Mouse (Mus musculus): ENCODE data around the gene 4930522L14Rik. TPM values are rescaled to one million over a fixed set of nuclear protein-coding genes. Genes with fewer than 3 reads are reported as not detected.
"Not testable (repeated sequence)": the region's sequence is repeated elsewhere in the genome, so short reads cannot be mapped to it uniquely, and the experiment has no call there.

4930522L14Rik gene
- 5.0 and 7.9 TPM in 2 replicates for polyA plus RNA-seq (2016; fragmentation: Nextera tagmentation; extraction: Ambion mirVana)

- not testable (repeated sequence) for H3K4me1 ChIP-seq; H3K27me3 ChIP-seq (ENCODE audit: insufficient read depth, poor library complexity, severe bottlenecking); H3K9me3 ChIP-seq; H3K36me3 ChIP-seq
- WGBS: under 1% methylated on average over 23 of the region's 25 CpGs
- DNase-seq (ENCODE audit: low spot score): peak; percentile 82
- H3K27ac ChIP-seq: peak within 1 kb of the TSS; percentile 81
- H3K4me3 ChIP-seq: peak within 1 kb of the TSS; percentile 67
Observed at GRCm38 (mm10) chr5:109751391-109752071, at the start of gene 4930522L14Rik. TSS of gene 4930522L14Rik (minus strand) at chr5:109751886.

- not testable (repeated sequence) for H3K27ac ChIP-seq
Observed at GRCm38 (mm10) chr5:109801466-109801865, 49.8 kb upstream of the 4930522L14Rik start.

GRCm38 (mm10) chr5:109799948-109800347, 48.3 kb upstream of the 4930522L14Rik start:
- 54% methylated on average over 2 of the region's 2 CpGs for WGBS
- DNase-seq (ENCODE audit: low spot score); H3K36me3 ChIP-seq: not testable (repeated sequence)

More at GRCm38 (mm10) chr5:109801466-109801865, 49.8 kb upstream of the 4930522L14Rik start:
- not testable (repeated sequence) for H3K27me3 ChIP-seq (ENCODE audit: insufficient read depth, poor library complexity, severe bottlenecking); H3K4me3 ChIP-seq; DNase-seq (ENCODE audit: low spot score); H3K4me1 ChIP-seq; H3K9me3 ChIP-seq; H3K36me3 ChIP-seq

GRCm38 (mm10) chr5:109797017-109797416, 45.3 kb upstream of the 4930522L14Rik start:
- not testable (repeated sequence) for H3K36me3 ChIP-seq; H3K27ac ChIP-seq; H3K9me3 ChIP-seq; H3K27me3 ChIP-seq (ENCODE audit: insufficient read depth, poor library complexity, severe bottlenecking); H3K4me1 ChIP-seq; H3K4me3 ChIP-seq; DNase-seq (ENCODE audit: low spot score)
- WGBS: 88% methylated on average over 3 of the region's 3 CpGs

More at GRCm38 (mm10) chr5:109799948-109800347, 48.3 kb upstream of the 4930522L14Rik start:
- not testable (repeated sequence) for H3K27me3 ChIP-seq (ENCODE audit: insufficient read depth, poor library complexity, severe bottlenecking); H3K27ac ChIP-seq; H3K9me3 ChIP-seq; H3K4me3 ChIP-seq; H3K4me1 ChIP-seq

GRCm38 (mm10) chr5:109795967-109796652, 44.4 kb upstream of the 4930522L14Rik start:
- peak; percentile 87 for DNase-seq (ENCODE audit: low spot score)
- peak overlapping the region; percentile 84; the same call in 1 of the 2 replicates for H3K27ac ChIP-seq
- H3K4me3 ChIP-seq: peak overlapping the region; percentile 70
- H3K4me1 ChIP-seq; H3K36me3 ChIP-seq; H3K27me3 ChIP-seq (ENCODE audit: insufficient read depth, poor library complexity, severe bottlenecking); H3K9me3 ChIP-seq: not testable (repeated sequence)
- WGBS: 2% methylated on average over 25 of the region's 25 CpGs

- not testable (repeated sequence) for DNase-seq (ENCODE audit: low spot score); H3K27me3 ChIP-seq (ENCODE audit: insufficient read depth, poor library complexity, severe bottlenecking); H3K36me3 ChIP-seq; H3K27ac ChIP-seq; H3K4me1 ChIP-seq; H3K9me3 ChIP-seq
- H3K4me3 ChIP-seq: peak overlapping the region; percentile 67
- 54% methylated on average over 4 of the region's 4 CpGs for WGBS
Observed at GRCm38 (mm10) chr5:109752073-109752780, 541 bp upstream of the 4930522L14Rik start.

- H3K36me3 ChIP-seq; H3K9me3 ChIP-seq; H3K27me3 ChIP-seq (ENCODE audit: insufficient read depth, poor library complexity, severe bottlenecking); H3K27ac ChIP-seq; H3K4me3 ChIP-seq; H3K4me1 ChIP-seq; DNase-seq (ENCODE audit: low spot score): not testable (repeated sequence)
- WGBS: 91% methylated on average over 1 of the region's 1 CpGs
Observed at GRCm38 (mm10) chr5:109745081-109745480, 6.6 kb downstream of the 4930522L14Rik start.

GRCm38 (mm10) chr5:109717341-109717740, 34.3 kb downstream of the 4930522L14Rik start:
- not testable (repeated sequence) for H3K27ac ChIP-seq; DNase-seq (ENCODE audit: low spot score); H3K4me1 ChIP-seq; H3K36me3 ChIP-seq; H3K9me3 ChIP-seq; H3K27me3 ChIP-seq (ENCODE audit: insufficient read depth, poor library complexity, severe bottlenecking); H3K4me3 ChIP-seq
- 71% methylated on average over 3 of the region's 3 CpGs for WGBS

GRCm38 (mm10) chr5:109691205-109691965, 60.3 kb downstream of the 4930522L14Rik start:
- not testable (repeated sequence) for H3K27me3 ChIP-seq (ENCODE audit: insufficient read depth, poor library complexity, severe bottlenecking); H3K36me3 ChIP-seq; H3K27ac ChIP-seq

GRCm38 (mm10) chr5:109690537-109691201, 61.0 kb downstream of the 4930522L14Rik start, which contains the start of gene 5430403G16Rik:
TSS of gene 5430403G16Rik (minus strand) at chr5:109691041.
- not testable (repeated sequence) for H3K9me3 ChIP-seq; H3K36me3 ChIP-seq; H3K27me3 ChIP-seq (ENCODE audit: insufficient read depth, poor library complexity, severe bottlenecking); H3K4me1 ChIP-seq
- H3K27ac ChIP-seq: peak within 1 kb of the TSS; percentile 86
- WGBS: under 1% methylated on average over 26 of the region's 26 CpGs
- peak within 1 kb of the TSS; percentile 76 for H3K4me3 ChIP-seq
- DNase-seq (ENCODE audit: low spot score): peak; percentile 94

More at GRCm38 (mm10) chr5:109691205-109691965, 60.3 kb downstream of the 4930522L14Rik start:
- 53% methylated on average over 5 of the region's 5 CpGs for WGBS
- not testable (repeated sequence) for H3K9me3 ChIP-seq; DNase-seq (ENCODE audit: low spot score); H3K4me1 ChIP-seq
- H3K4me3 ChIP-seq: peak overlapping the region; percentile 76
